Mouse (Mus musculus): ENCODE results near the gene Krtap2-4.

The Krtap2-4 gene

DNA sequence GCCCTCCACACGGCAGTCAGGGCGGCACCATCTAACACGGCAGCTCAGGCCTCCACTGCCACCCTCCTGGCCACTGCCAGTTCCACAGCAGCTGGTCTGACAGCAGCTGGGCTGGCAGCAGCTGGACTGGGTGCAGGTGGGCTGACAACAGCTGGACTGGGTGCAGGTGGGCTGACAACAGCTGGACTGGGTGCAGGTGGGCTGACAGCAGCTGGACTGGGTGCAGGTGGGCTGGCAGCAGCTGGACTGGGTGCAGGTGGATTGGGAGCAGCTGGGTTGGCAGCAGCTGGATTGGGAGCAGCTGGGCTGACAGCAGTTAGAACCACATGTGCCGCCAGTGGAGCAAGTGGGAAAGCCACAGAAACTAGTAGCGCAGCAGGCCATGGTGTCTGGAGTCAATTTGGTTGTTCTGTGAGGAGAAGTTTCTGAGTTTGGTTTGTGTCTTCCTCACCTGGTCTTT is 31.4 kb downstream of the Krtap2-4 start, which contains the start of gene Krtap1-4:
Gene Krtap1-4, minus strand, starts transcription at position 410 of the 460 bp plus-strand sequence.
- in situ Hi-C loops (cut with MseI, MboI): no loop called here

- in situ Hi-C loops (cut with MseI, MboI): no loop called here
Observed at GRCm38 (mm10) chr11:99581564-99581963, 33.1 kb downstream of the Krtap2-4 start.

GRCm38 (mm10) chr11:99581051-99581450 is 33.6 kb downstream of the Krtap2-4 start:
- in situ Hi-C loops (cut with MseI, MboI): no loop called here

DNA sequence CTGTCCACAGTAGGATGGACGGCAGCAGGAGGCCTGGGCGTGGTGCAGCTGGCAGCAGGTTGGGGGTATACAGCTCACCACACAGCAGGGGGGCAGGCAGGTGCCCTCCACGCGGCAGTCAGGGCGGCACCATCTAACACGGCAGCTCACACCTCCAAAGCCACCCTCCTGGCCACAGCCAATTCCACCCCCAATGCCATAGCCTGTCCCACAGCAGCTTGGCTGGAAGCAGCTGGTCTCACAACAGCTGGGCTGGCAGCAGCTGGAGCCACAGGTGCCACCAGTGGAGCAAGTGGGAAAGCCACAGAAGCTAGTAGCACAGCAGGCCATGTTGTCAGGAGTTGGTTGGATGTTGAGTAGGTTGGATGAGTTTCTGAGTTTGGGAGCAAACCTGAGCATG is 34.0 kb downstream of the Krtap2-4 start, which contains the start of gene Krtap1-5:
Gene Krtap1-5, minus strand, starts transcription at position 381 of the 400 bp plus-strand sequence.
- in situ Hi-C loops (cut with MseI, MboI): no loop called here

DNA sequence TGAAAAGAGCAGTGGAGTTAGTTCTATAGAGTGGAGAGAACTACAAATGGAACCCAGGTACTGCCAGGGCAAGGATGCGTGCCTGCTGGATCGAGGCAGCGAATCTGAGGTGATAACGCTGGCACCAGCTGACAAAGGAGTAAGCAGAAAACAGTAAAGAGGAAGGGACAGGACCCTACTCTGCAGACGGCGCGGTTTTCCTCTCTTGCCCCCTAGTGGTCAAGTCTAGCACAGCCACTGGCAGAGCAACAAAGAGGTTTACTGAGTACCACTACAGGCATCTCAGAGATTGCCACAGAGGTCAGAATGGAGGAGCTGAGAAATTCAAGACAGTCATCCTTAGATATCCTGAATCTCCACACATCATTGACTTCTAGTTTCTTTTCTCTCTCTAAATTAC is 40.5 kb downstream of the Krtap2-4 start:
- in situ Hi-C loops (cut with MseI, MboI): loop anchor here in 1 of 2 experiments (10.0 kb wide), 1 partner anchor 109 kb away; no protein-coding TSS in a partner anchor

DNA sequence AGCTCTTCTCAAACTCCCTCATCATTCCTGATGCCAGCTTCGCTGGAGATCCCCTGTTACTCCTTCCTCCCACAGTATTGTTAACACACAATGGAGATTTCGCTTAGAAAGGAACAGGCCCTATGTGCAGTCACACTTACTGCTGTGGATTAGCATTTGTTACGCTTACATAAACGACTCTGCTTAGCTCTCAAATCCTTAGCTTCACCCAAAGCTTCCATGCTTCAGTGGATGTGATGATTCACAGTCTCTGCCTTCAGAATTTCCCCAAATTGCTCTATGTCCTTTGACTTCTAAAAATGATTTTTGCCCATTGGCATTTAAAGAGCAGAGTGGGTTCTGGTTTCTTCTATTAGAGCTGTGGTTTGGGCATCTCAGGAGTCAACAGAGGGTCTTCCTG is 41.5 kb downstream of the Krtap2-4 start:
- in situ Hi-C loops (cut with MseI, MboI): loop anchor here in 1 of 2 experiments (10.0 kb wide), 1 partner anchor 108 kb away; no protein-coding TSS in a partner anchor

DNA sequence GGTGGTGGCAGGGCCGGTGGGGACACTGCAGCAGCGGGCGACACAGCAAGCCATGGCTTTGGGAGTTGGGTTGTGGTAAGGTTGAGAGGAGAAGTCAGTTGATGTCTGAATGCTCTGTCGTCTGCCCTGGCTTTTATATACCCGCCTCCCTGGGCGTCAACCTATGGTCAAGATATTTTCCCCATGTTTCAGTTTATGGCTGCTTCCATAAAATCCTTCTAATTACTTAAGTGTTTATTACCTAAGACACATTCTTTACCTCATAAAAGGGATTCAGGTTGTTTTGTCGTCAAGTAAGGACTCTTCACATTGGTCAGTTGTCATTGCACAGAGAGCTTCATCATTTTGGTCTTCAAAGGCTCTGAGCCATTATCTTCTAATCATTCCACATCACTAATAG is 48.1 kb downstream of the Krtap2-4 start, which contains the start of gene Krtap3-1:
Gene Krtap3-1, minus strand, starts transcription at position 101 of the 400 bp plus-strand sequence.
- in situ Hi-C loops (cut with MseI, MboI): no loop called here

Measured in mouse trophoblast stem cell (cell line).